Comparison of ENCODE assay signal across 29 mouse cellular contexts in the genomic region with DNA sequence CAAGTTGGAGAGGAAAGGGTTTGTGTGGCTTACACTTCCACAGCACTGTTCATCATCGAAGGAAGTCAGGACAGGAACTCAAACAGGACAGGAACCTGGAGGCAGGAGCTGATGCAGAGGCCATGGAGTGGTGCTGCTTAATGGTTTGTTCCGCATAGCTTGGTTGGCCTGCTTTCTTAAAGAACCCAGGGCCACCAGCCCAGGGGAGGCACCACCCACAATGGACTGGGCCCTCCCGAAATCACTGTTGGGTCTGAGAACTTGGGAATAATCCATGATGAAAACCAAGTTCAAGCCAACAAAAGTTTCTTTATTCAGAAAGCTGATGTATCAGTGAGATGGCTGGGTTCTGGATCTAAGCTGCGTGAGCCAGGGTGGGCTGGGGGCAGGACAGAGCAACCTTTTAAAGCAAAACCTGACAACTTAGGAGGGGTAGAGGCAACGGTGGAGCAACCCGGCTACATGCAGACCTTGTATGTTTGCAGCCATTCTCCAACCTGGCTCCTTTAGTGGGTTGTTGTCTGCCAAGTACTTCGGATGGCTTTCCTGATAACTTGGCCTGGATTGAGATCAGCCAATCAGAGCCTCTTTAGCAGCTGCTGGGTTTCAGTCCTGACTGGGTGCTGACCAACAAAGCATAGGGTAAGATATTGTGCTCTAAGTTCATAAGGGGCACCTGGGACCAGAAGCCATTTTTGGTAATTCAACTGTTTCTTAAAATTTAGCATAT. TPM values are rescaled to one million over a fixed set of nuclear protein-coding genes. Genes with fewer than 3 reads are reported as not detected.
"Had no signal": no experiment of that assay in that cellular context is flagged by ENCODE, and none has a peak within 500 bp of the region (broad histone marks: within the 10 kb centered on the region; RNA-seq: fewer than 3 reads in every experiment).

No protein-coding gene starts in this region.

- H3K4me3 ChIP-seq: embryonic facial prominence, embryonic 10.5 days; embryonic facial prominence, embryonic 12.5 days; embryonic facial prominence, embryonic 13.5 days; embryonic facial prominence, embryonic 15.5 days; erythroblast, embryonic 14.5 days; forebrain, embryonic 10.5 days; forebrain, embryonic 12.5 days; forebrain, embryonic 13.5 days; forebrain, embryonic 15.5 days; gastrocnemius, adult 2 months; heart, adult 2 months had no signal

- H3K9ac ChIP-seq: embryonic facial prominence, embryonic 12.5 days; embryonic facial prominence, embryonic 13.5 days; embryonic facial prominence, embryonic 15.5 days; forebrain, embryonic 12.5 days; forebrain, embryonic 13.5 days; forebrain, embryonic 15.5 days; forebrain, postnatal 0 days had no signal

- H3K27me3 ChIP-seq: embryonic facial prominence, embryonic 12.5 days; embryonic facial prominence, embryonic 13.5 days; embryonic facial prominence, embryonic 15.5 days; forebrain, embryonic 12.5 days; forebrain, embryonic 13.5 days; forebrain, embryonic 15.5 days had no signal

- H3K36me3 ChIP-seq: embryonic facial prominence, embryonic 12.5 days; embryonic facial prominence, embryonic 13.5 days; embryonic facial prominence, embryonic 15.5 days; forebrain, embryonic 12.5 days; forebrain, embryonic 15.5 days had no signal

- H3K27ac ChIP-seq: embryonic facial prominence, embryonic 10.5 days; embryonic facial prominence, embryonic 12.5 days; embryonic facial prominence, embryonic 13.5 days; embryonic facial prominence, embryonic 15.5 days; forebrain, embryonic 10.5 days; forebrain, embryonic 12.5 days; forebrain, embryonic 13.5 days; forebrain, embryonic 15.5 days; gastrocnemius, adult 2 months; heart, adult 2 months had no signal

- H3K9me3 ChIP-seq: forebrain, embryonic 15.5 days had no signal

- ATAC-seq: forebrain, embryonic 13.5 days; forebrain, embryonic 15.5 days; forebrain, embryonic 16.5 days; forebrain, postnatal 0 days had no signal

- H3K4me1 ChIP-seq: embryonic facial prominence, embryonic 12.5 days; embryonic facial prominence, embryonic 15.5 days had no signal

- H3K4me2 ChIP-seq: embryonic facial prominence, embryonic 12.5 days; embryonic facial prominence, embryonic 13.5 days; embryonic facial prominence, embryonic 15.5 days; forebrain, embryonic 12.5 days; forebrain, embryonic 13.5 days; forebrain, embryonic 15.5 days had no signal

- DNase-seq: cerebellum, adult 18-20 months; cerebellum, adult 8-10 months; cerebellum, adult 9-10 months; cerebellum, adult 9-11 months; cerebellum, postnatal 10 days; cerebellum, postnatal 14 days; cerebellum, postnatal 25 days; cerebellum, postnatal 36 days; embryo, embryonic 11 days; forebrain, postnatal 0 days; gastrocnemius, adult 2 months; gastrocnemius, postnatal 10 days; gastrocnemius, postnatal 14 days; gastrocnemius, postnatal 25 days; gastrocnemius, postnatal 36 days; heart, adult 18-20 months; heart, adult 2 months had no signal

RNA-seq across cellular contexts. Expression of a gene that starts 13.8 kb away (rescaled TPM):
- total RNA-seq: common myeloid progenitor, adult 5-6 weeks; granulocyte monocyte progenitor cell, adult 5-6 weeks had no signal
- polyA plus RNA-seq: erythroblast, embryonic 14.5 days had no signal
